Mouse (Mus musculus): Measurements from ENCODE around the gene Ttc8. TPM values are rescaled to one million over a fixed set of nuclear protein-coding genes. Genes with fewer than 3 reads are reported as not detected.

Ttc8 gene
- polyA plus RNA-seq, 1 experiment: 36.1 TPM

DNA sequence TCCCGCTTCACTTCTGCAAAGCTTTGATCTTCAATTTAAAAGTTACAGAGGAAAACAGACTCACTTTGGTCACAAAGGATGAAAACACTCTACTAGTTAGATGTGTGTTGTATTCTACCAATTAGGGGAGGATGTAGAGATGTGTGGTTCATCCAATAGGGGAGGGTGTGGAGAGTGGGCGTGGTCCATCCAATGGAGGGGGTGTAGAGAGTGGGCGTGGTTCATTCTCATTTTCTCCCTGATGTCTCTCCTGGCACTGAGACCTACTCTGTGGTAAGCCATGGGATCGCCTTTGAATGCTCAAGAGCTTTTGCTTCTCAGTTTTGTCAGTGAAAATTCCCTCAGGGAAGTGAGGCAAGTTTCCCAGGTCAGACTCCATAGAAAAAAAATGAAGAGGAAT lies 82.7 kb downstream of the Ttc8 start:
- Histone ChIP-seq H3K27ac (ENCODE audit: insufficient read depth, low read depth, low read length) (no peak overlapping the region), H3K4me1 (ENCODE audit: control insufficient read depth, insufficient read depth, low read length) (no peaks in the 10 kb centered on the region), H3K27me3 (replicated peaks; ENCODE audit: control insufficient read depth, insufficient read depth, low read length) (no peaks in the 10 kb centered on the region), H3K4me3 (ENCODE audit: insufficient read depth, low read depth, low read length) (no peak overlapping the region), H3K36me3 (ENCODE audit: control insufficient read depth, insufficient read depth, low read length) (no peaks in the 10 kb centered on the region)
- WGBS: 74% methylated on average over 4 of the region's 4 CpGs
- TF ChIP-seq CTCF (conservative IDR thresholded peaks at IDR 0.05; ENCODE audit: insufficient read depth, insufficient read length, low read depth, low read length) (no peak), POLR2A (IDR thresholded peaks at IDR 0.05; ENCODE audit: low read depth, low read length) (no peak)
- DNase-seq: no peak

DNA sequence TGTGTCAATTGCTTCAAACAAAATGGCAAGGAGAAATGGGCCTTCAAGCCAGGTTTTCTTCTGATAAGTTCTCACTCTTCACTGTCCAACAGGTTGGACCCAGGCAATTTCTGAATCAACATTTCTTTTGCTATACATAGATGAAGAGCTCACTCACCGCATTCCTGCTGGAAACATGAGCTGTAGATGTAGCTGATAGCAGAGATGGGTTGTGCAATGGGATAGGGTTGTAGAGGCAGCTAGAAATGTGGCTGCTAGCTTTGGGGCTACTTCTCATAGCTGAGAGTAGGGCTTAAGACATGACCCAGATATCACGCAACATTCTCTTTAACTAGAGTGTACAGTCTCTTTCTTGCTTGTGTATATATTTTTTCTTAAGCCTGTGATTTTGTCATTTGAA lies 84.4 kb downstream of the Ttc8 start:
- no peak overlapping the region for H3K27ac ChIP-seq (ENCODE audit: insufficient read depth, low read depth, low read length)
- H3K27me3 ChIP-seq (replicated peaks; ENCODE audit: control insufficient read depth, insufficient read depth, low read length): no peaks in the 10 kb centered on the region
- no peak for DNase-seq
- H3K4me3 ChIP-seq (ENCODE audit: insufficient read depth, low read depth, low read length): no peak overlapping the region
- TF ChIP-seq POLR2A (IDR thresholded peaks at IDR 0.05; ENCODE audit: low read depth, low read length) (no peak), CTCF (conservative IDR thresholded peaks at IDR 0.05; ENCODE audit: insufficient read depth, insufficient read length, low read depth, low read length) (no peak)
- WGBS: 91% methylated on average over 2 of the region's 2 CpGs
- H3K36me3 ChIP-seq (ENCODE audit: control insufficient read depth, insufficient read depth, low read length): no peaks in the 10 kb centered on the region
- H3K4me1 ChIP-seq (ENCODE audit: control insufficient read depth, insufficient read depth, low read length): no peaks in the 10 kb centered on the region

DNA sequence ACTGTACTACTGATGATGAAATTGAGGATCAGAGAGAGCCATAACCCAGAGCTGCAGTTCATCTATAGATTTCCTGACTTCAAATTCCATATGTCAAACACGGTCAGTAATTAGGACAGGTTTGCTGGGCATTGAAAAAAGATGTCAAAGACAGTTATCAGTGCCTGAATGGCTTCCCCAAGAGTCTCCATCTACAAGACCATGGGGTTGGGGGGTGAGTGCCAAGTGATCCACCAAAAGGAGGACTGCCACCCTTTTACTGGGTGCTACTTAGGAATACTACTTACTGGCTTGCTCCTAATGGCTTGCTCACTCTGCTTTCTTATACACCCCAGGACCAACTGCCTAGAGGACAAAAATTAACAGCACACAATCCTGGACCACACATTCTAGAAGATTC lies 88.4 kb downstream of the Ttc8 start:
- TF ChIP-seq POLR2A (IDR thresholded peaks at IDR 0.05; ENCODE audit: low read depth, low read length) (no peak), CTCF (conservative IDR thresholded peaks at IDR 0.05; ENCODE audit: insufficient read depth, insufficient read length, low read depth, low read length) (no peak)
- H3K4me3 ChIP-seq (ENCODE audit: insufficient read depth, low read depth, low read length): no peak overlapping the region
- 86% methylated on average over 1 of the region's 1 CpGs for WGBS
- H3K4me1 ChIP-seq (ENCODE audit: control insufficient read depth, insufficient read depth, low read length): no peaks in the 10 kb centered on the region
- no peaks in the 10 kb centered on the region for H3K27me3 ChIP-seq (replicated peaks; ENCODE audit: control insufficient read depth, insufficient read depth, low read length)
- H3K36me3 ChIP-seq (ENCODE audit: control insufficient read depth, insufficient read depth, low read length): no peaks in the 10 kb centered on the region
- no peak overlapping the region for H3K27ac ChIP-seq (ENCODE audit: insufficient read depth, low read depth, low read length)
- DNase-seq: no peak

DNA sequence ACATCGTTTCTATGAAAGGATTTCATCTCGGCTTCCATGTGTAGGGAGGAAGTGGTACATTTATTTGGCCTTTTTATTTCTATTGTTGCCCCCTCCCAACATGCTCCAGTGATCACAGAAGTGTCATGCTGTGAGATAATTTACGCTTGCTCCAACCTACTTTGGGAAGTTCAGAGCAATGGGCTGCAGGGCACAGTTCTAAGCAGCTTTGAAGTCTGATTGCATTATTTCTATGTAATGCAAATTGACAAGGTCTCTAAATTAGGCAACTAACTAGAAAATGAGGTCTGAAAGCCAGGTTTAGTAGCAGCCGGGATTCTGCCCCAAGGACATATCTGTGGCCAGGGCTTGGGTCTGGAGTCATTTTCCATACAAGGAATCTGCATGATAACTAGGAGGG lies 89.1 kb downstream of the Ttc8 start:
- no peaks in the 10 kb centered on the region for H3K27me3 ChIP-seq (replicated peaks; ENCODE audit: control insufficient read depth, insufficient read depth, low read length)
- no peak overlapping the region for H3K4me3 ChIP-seq (ENCODE audit: insufficient read depth, low read depth, low read length)
- H3K4me1 ChIP-seq (ENCODE audit: control insufficient read depth, insufficient read depth, low read length): no peaks in the 10 kb centered on the region
- WGBS: 42% methylated on average over 4 of the region's 4 CpGs
- no peak for DNase-seq
- H3K36me3 ChIP-seq (ENCODE audit: control insufficient read depth, insufficient read depth, low read length): no peaks in the 10 kb centered on the region
- TF ChIP-seq POLR2A (IDR thresholded peaks at IDR 0.05; ENCODE audit: low read depth, low read length): no peak
- TF ChIP-seq CTCF (conservative IDR thresholded peaks at IDR 0.05; ENCODE audit: insufficient read depth, insufficient read length, low read depth, low read length): no peak
- no peak overlapping the region for H3K27ac ChIP-seq (ENCODE audit: insufficient read depth, low read depth, low read length)

DNA sequence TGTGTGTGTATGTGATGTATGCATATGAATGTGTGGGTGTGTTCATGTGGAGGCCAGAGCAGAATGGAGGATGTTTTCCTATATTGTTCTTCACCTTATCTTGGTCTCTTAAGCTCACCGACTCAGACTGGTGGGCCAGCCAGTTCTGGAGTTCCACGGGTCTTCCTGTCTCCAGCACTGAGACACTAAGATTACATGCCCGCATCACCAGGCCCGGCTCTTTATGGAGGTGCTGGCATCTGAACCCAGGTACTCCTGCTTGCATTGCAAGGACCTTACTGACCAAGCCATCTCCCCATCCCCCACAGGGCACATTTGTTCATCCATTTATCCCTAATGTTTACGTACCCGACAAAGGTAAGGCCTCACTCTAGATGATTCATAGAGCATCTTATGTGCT lies 89.7 kb downstream of the Ttc8 start:
- H3K36me3 ChIP-seq (ENCODE audit: control insufficient read depth, insufficient read depth, low read length): no peaks in the 10 kb centered on the region
- no peak overlapping the region for H3K27ac ChIP-seq (ENCODE audit: insufficient read depth, low read depth, low read length)
- no peak overlapping the region for H3K4me3 ChIP-seq (ENCODE audit: insufficient read depth, low read depth, low read length)
- 88% methylated on average over 6 of the region's 6 CpGs for WGBS
- no peaks in the 10 kb centered on the region for H3K27me3 ChIP-seq (replicated peaks; ENCODE audit: control insufficient read depth, insufficient read depth, low read length)
- TF ChIP-seq POLR2A (IDR thresholded peaks at IDR 0.05; ENCODE audit: low read depth, low read length) (no peak), CTCF (conservative IDR thresholded peaks at IDR 0.05; ENCODE audit: insufficient read depth, insufficient read length, low read depth, low read length) (no peak)
- DNase-seq: no peak
- H3K4me1 ChIP-seq (ENCODE audit: control insufficient read depth, insufficient read depth, low read length): no peaks in the 10 kb centered on the region

DNA sequence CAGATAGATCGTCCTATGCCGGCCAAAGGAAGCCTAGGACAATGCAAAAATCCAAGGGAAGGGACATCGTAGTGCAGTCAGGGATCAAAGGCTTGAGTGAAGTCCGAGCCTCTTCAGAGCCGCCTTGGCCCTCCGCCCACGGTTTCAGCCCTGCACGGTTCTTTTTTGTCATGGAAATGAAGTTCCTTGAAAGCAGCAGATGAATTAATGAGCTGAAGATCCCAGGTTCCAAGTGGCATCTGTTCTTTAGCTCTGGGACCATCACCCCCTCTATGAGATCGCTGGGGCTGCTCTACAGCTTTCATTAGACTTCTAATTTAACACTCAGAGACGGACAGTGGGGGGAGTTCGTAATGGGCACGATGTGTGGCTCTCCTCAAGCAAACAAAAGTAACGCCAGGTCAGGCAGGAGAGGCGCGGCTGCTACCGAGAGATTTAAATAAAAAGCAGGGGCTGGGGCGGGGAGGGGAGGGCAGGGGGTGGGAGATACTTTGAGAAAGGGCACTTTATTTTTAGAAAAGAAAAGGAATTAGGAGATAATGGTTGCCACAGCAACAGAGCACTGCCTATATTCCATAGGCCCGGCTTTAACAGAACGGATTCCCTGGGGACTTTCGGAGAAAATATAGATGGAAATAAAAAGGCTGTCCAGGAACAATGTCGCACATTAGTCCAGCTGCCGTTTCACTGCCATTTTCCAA lies 90.9 kb downstream of the Ttc8 start:
- H3K36me3 ChIP-seq (ENCODE audit: control insufficient read depth, insufficient read depth, low read length): no peaks in the 10 kb centered on the region
- peak; percentile 11 for DNase-seq
- WGBS: 16% methylated on average over 22 of the region's 22 CpGs

DNA sequence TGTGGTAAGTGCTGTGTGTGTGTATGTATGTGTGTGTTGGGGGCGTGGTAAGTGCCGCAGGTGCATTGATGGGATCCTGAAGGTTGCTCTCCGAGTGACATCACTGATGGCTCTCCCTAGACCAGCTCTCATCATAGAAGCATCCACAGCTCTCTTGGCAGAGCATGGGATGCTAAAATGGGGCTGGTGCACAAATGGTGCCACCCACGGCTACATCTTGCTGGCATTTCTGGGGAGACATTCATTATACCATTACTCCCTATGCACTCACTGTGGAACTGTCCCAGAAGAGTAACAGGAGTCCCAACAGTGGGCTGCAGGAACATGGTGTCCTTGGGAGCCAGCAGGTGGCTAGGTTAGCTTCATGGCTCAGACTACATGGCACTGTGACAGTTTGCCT lies 95.5 kb downstream of the Ttc8 start:
- H3K27me3 ChIP-seq (replicated peaks; ENCODE audit: control insufficient read depth, insufficient read depth, low read length): no peaks in the 10 kb centered on the region
- DNase-seq: no peak
- H3K36me3 ChIP-seq (ENCODE audit: control insufficient read depth, insufficient read depth, low read length): no peaks in the 10 kb centered on the region
- no peak overlapping the region for H3K4me3 ChIP-seq (ENCODE audit: insufficient read depth, low read depth, low read length)
- no peak for TF ChIP-seq POLR2A (IDR thresholded peaks at IDR 0.05; ENCODE audit: low read depth, low read length)
- no peak for TF ChIP-seq CTCF (conservative IDR thresholded peaks at IDR 0.05; ENCODE audit: insufficient read depth, insufficient read length, low read depth, low read length)
- WGBS: 86% methylated on average over 4 of the region's 4 CpGs
- H3K4me1 ChIP-seq (ENCODE audit: control insufficient read depth, insufficient read depth, low read length): no peaks in the 10 kb centered on the region
- no peak overlapping the region for H3K27ac ChIP-seq (ENCODE audit: insufficient read depth, low read depth, low read length)

More for the DNA sequence above, 90.9 kb downstream of the Ttc8 start:
- Histone ChIP-seq H3K27me3 (replicated peaks; ENCODE audit: control insufficient read depth, insufficient read depth, low read length) (no peaks in the 10 kb centered on the region), H3K4me1 (ENCODE audit: control insufficient read depth, insufficient read depth, low read length) (no peaks in the 10 kb centered on the region), H3K4me3 (ENCODE audit: insufficient read depth, low read depth, low read length) (no peak overlapping the region), H3K27ac (ENCODE audit: insufficient read depth, low read depth, low read length) (no peak overlapping the region)
- TF ChIP-seq POLR2A (IDR thresholded peaks at IDR 0.05; ENCODE audit: low read depth, low read length) (no peak), CTCF (conservative IDR thresholded peaks at IDR 0.05; ENCODE audit: insufficient read depth, insufficient read length, low read depth, low read length) (no peak)

Measured in kidney, adult 2 months (tissue).